Mouse (Mus musculus): Measurements from ENCODE around the gene Ypel4. TPM values are rescaled to one million over a fixed set of nuclear protein-coding genes. Genes with fewer than 3 reads are reported as not detected.
A peak's percentile ranks its signal among the peaks of the same experiment; 100 is the strongest.
"Not testable (repeated sequence)": the region's sequence is repeated elsewhere in the genome, so short reads cannot be mapped to it uniquely, and the experiment has no call there.

The Ypel4 gene
- polyA plus RNA-seq, 1 experiment from 2014 or later, result 21.4 TPM

- ATAC-seq (ENCODE audit: low FRiP score, low read depth), result peak; percentile 97
- H3K4me2 ChIP-seq (replicated peaks), result peak overlapping the region; percentile 84
- H3K9me3 ChIP-seq, result no peaks in the 10 kb centered on the region
- peaks cover 2% of the 10 kb centered on the region for H3K36me3 ChIP-seq
- peak overlapping the region; percentile 46; the same call in 1 of the 2 replicates for H3K27ac ChIP-seq
- H3K4me1 ChIP-seq, result peaks cover 13% of the 10 kb centered on the region
- H3K27me3 ChIP-seq (replicated peaks), result no peaks in the 10 kb centered on the region
- under 1% methylated on average over 33 of the region's 33 CpGs for WGBS
- H3K9ac ChIP-seq, result peak overlapping the region; percentile 94
- H3K4me3 ChIP-seq, result peak overlapping the region; percentile 89
Measured at GRCm38 (mm10) chr2:84715562-84716361, 18.1 kb upstream of the Ypel4 start.

GRCm38 (mm10) chr2:84716423-84717355 is 17.2 kb upstream of the Ypel4 start:
- 0 out of 2 replicates have a peak overlapping the region, but pooled peaks have one; percentile 46 for H3K27ac ChIP-seq
- no peak for ATAC-seq (ENCODE audit: low FRiP score, low read depth)
- H3K4me2 ChIP-seq (replicated peaks), result peak overlapping the region; percentile 84
- no peaks in the 10 kb centered on the region for H3K9me3 ChIP-seq
- H3K4me3 ChIP-seq, result peak overlapping the region; percentile 89
- 0 out of 2 replicates have a peak, but pooled peaks cover 3% of the 10 kb centered on the region for H3K36me3 ChIP-seq
- peaks cover 13% of the 10 kb centered on the region for H3K4me1 ChIP-seq
- 41% methylated on average over 9 of the region's 9 CpGs for WGBS
- peak overlapping the region; percentile 67 for H3K9ac ChIP-seq
- H3K27me3 ChIP-seq (replicated peaks), result no peaks in the 10 kb centered on the region

GRCm38 (mm10) chr2:84717357-84717756 is 16.5 kb upstream of the Ypel4 start:
- Histone ChIP-seq H3K4me3 (no peak overlapping the region), H3K4me2 (replicated peaks) (no peak overlapping the region), H3K27me3 (replicated peaks) (no peaks in the 10 kb centered on the region), H3K9ac (no peak overlapping the region), H3K27ac (no peak overlapping the region), H3K9me3 (no peaks in the 10 kb centered on the region), H3K36me3 (peaks cover 5% of the 10 kb centered on the region; the same call in 1 of the 2 replicates), H3K4me1 (peaks cover 13% of the 10 kb centered on the region)
- no peak for ATAC-seq (ENCODE audit: low FRiP score, low read depth)
- 94% methylated on average over 4 of the region's 4 CpGs for WGBS

- Histone ChIP-seq H3K4me1 (peaks cover 14% of the 10 kb centered on the region), H3K4me2 (replicated peaks) (no peak overlapping the region), H3K4me3 (no peak overlapping the region), H3K36me3 (peaks cover 23% of the 10 kb centered on the region), H3K27me3 (replicated peaks) (no peaks in the 10 kb centered on the region), H3K9ac (no peak overlapping the region), H3K27ac (no peak overlapping the region), H3K9me3 (no peaks in the 10 kb centered on the region)
- 88% methylated on average over 2 of the region's 2 CpGs for WGBS
- ATAC-seq (ENCODE audit: low FRiP score, low read depth), result no peak
Measured at GRCm38 (mm10) chr2:84720718-84721117, 13.1 kb upstream of the Ypel4 start.

GRCm38 (mm10) chr2:84721182-84721581 is 12.7 kb upstream of the Ypel4 start:
- no peaks in the 10 kb centered on the region for H3K9me3 ChIP-seq
- no peak for ATAC-seq (ENCODE audit: low FRiP score, low read depth)
- H3K4me3 ChIP-seq, result no peak overlapping the region
- no peaks in the 10 kb centered on the region for H3K27me3 ChIP-seq (replicated peaks)
- WGBS, result 67% methylated on average over 3 of the region's 3 CpGs
- no peak overlapping the region for H3K9ac ChIP-seq
- H3K27ac ChIP-seq, result no peak overlapping the region
- H3K36me3 ChIP-seq, result peaks cover 24% of the 10 kb centered on the region
- peaks cover 18% of the 10 kb centered on the region for H3K4me1 ChIP-seq
- H3K4me2 ChIP-seq (replicated peaks), result no peak overlapping the region

GRCm38 (mm10) chr2:84723856-84724255 is 10.0 kb upstream of the Ypel4 start:
- no peaks in the 10 kb centered on the region for H3K27me3 ChIP-seq (replicated peaks)
- H3K27ac ChIP-seq, result no peak overlapping the region
- 95% methylated on average over 14 of the region's 14 CpGs for WGBS
- H3K4me2 ChIP-seq (replicated peaks), result no peak overlapping the region
- H3K9me3 ChIP-seq, result no peaks in the 10 kb centered on the region
- peaks cover 20% of the 10 kb centered on the region for H3K4me1 ChIP-seq
- peaks cover 24% of the 10 kb centered on the region for H3K36me3 ChIP-seq
- no peak for ATAC-seq (ENCODE audit: low FRiP score, low read depth)
- H3K9ac ChIP-seq, result no peak overlapping the region
- H3K4me3 ChIP-seq, result no peak overlapping the region

- H3K27ac ChIP-seq, result no peak overlapping the region
- peaks cover 20% of the 10 kb centered on the region for H3K4me1 ChIP-seq
- H3K4me2 ChIP-seq (replicated peaks), result peak overlapping the region; percentile 79
- H3K9ac ChIP-seq, result no peak overlapping the region
- 93% methylated on average over 10 of the region's 10 CpGs for WGBS
- no peak for ATAC-seq (ENCODE audit: low FRiP score, low read depth)
- H3K9me3 ChIP-seq, result no peaks in the 10 kb centered on the region
- 0 out of 2 replicates have a peak overlapping the region, but pooled peaks have one; percentile 3 for H3K4me3 ChIP-seq
- no peaks in the 10 kb centered on the region for H3K27me3 ChIP-seq (replicated peaks)
- H3K36me3 ChIP-seq, result peaks cover 24% of the 10 kb centered on the region
Measured at GRCm38 (mm10) chr2:84725770-84726169, 8.1 kb upstream of the Ypel4 start.

GRCm38 (mm10) chr2:84726716-84727115 is 7.1 kb upstream of the Ypel4 start:
- Histone ChIP-seq H3K4me1 (peaks cover 20% of the 10 kb centered on the region), H3K9ac (peak overlapping the region; percentile 62), H3K27me3 (replicated peaks) (no peaks in the 10 kb centered on the region), H3K27ac (no peak overlapping the region), H3K4me2 (replicated peaks) (peak overlapping the region; percentile 79), H3K36me3 (peaks cover 21% of the 10 kb centered on the region), H3K4me3 (peak overlapping the region; percentile 59), H3K9me3 (no peaks in the 10 kb centered on the region)
- ATAC-seq (ENCODE audit: low FRiP score, low read depth), result peak; percentile 22
- WGBS, result 3% methylated on average over 9 of the region's 9 CpGs

- WGBS, result under 1% methylated on average over 39 of the region's 39 CpGs
- H3K4me2 ChIP-seq (replicated peaks), result peak within 1 kb of the TSS; percentile 79
- H3K36me3 ChIP-seq, result peaks cover 20% of the 10 kb centered on the region
- H3K27ac ChIP-seq, result no peak within 1 kb of the TSS; the same call in 1 of the 2 replicates
- H3K27me3 ChIP-seq (replicated peaks), result no peaks in the 10 kb centered on the region
- peak; percentile 96 for ATAC-seq (ENCODE audit: low FRiP score, low read depth)
- H3K4me1 ChIP-seq, result peaks cover 20% of the 10 kb centered on the region
- peak within 1 kb of the TSS; percentile 59 for H3K4me3 ChIP-seq
- H3K9ac ChIP-seq, result peak within 1 kb of the TSS; percentile 62
- no peaks in the 10 kb centered on the region for H3K9me3 ChIP-seq
Measured at GRCm38 (mm10) chr2:84727172-84727858, 6.5 kb upstream of the Ypel4 start, which contains the start of gene Clp1. Gene Clp1, minus strand, starts transcription at chr2:84727350.

GRCm38 (mm10) chr2:84728191-84728590 is 5.7 kb upstream of the Ypel4 start:
- H3K27me3 ChIP-seq (replicated peaks); H3K9me3 ChIP-seq; H3K27ac ChIP-seq; H3K4me3 ChIP-seq; ATAC-seq (ENCODE audit: low FRiP score, low read depth); H3K9ac ChIP-seq; H3K4me2 ChIP-seq (replicated peaks): not testable (repeated sequence)
- 85% methylated on average over 5 of the region's 5 CpGs for WGBS
- Histone ChIP-seq H3K4me1 (peaks cover 20% of the 10 kb centered on the region), H3K36me3 (peaks cover 17% of the 10 kb centered on the region)

- no peak for ATAC-seq (ENCODE audit: low FRiP score, low read depth)
- WGBS, result 84% methylated on average over 3 of the region's 3 CpGs
- Histone ChIP-seq H3K4me2 (replicated peaks) (no peak overlapping the region), H3K36me3 (no peaks in the 10 kb centered on the region), H3K4me1 (peaks cover 19% of the 10 kb centered on the region), H3K9ac (no peak overlapping the region), H3K4me3 (no peak overlapping the region), H3K9me3 (no peaks in the 10 kb centered on the region), H3K27me3 (replicated peaks) (no peaks in the 10 kb centered on the region), H3K27ac (no peak overlapping the region)
Measured at GRCm38 (mm10) chr2:84731206-84731605, 2.7 kb upstream of the Ypel4 start.

All from neural tube, embryonic 12.5 days (tissue).